Mouse (Mus musculus): Measurements from ENCODE around the gene Ube2f. TPM values are rescaled to one million over a fixed set of nuclear protein-coding genes. Genes with fewer than 3 reads are reported as not detected.

Ube2f gene
- total RNA-seq, 2 experiments from 2014 or later: 50.7 to 53.9 TPM

Other genes with a start within 250 kb of the Ube2f start
- gene Rbm44, start 105.2 kb upstream of the Ube2f start, total RNA-seq (2021): not detected
- gene Ramp1, start 70.5 kb upstream of the Ube2f start, total RNA-seq (2021): 10 to 100 TPM; 22.6 to 23.3 TPM
- gene Scly, start 48.0 kb downstream of the Ube2f start, total RNA-seq (2021): 1 to 10 TPM; 8.1 TPM
- gene Espnl, start 71.8 kb downstream of the Ube2f start, total RNA-seq (2021): under 1 TPM in 1 of 2 experiments, not detected in 1; 0.12 TPM
- gene Klhl30, start 100.7 kb downstream of the Ube2f start, total RNA-seq (2021): 10 to 100 TPM; 72.6 to 80.4 TPM
- gene Erfe, start 116.1 kb downstream of the Ube2f start, total RNA-seq (2021): 1 to 10 TPM; 1.2 to 1.6 TPM
- gene Ilkap, start 148.5 kb downstream of the Ube2f start, total RNA-seq (2021): 10 to 100 TPM; 35.4 to 40.1 TPM
- gene Hes6, start 163.7 kb downstream of the Ube2f start, total RNA-seq (2021): 1 to 10 TPM; 6.0 to 6.4 TPM
- gene Per2, start 209.0 kb downstream of the Ube2f start, total RNA-seq (2021): 1 to 10 TPM; 2.3 to 3.0 TPM
- gene Traf3ip1, start 244.3 kb downstream of the Ube2f start, total RNA-seq (2021): 1 to 10 TPM; 3.0 to 4.1 TPM